Mouse (Mus musculus): Measurements from ENCODE around the gene Lce1b. TPM values are rescaled to one million over a fixed set of nuclear protein-coding genes. Genes with fewer than 3 reads are reported as not detected.

Gene Lce1b
- total RNA-seq (2023), result not detected

DNA sequence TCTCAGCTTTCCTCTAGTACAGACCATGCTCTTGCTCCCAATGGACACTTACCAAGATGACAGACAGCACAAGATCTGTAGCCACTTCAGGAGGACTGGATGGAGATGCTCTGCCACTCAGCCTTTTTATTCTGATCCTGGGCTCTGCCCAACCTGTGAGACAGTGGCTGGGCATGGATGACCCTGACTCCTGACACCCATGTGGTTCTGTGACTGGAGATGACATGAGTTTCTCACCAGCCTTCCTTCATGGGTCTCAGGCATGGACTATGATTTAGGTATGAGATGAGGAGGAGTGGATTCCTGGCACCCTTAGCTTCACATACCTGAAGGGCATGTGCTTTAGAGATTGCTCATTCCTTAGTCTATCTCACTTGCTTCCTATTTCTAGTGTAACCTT, at the start of gene Lce1b:
Lce1b (minus strand) TSS at position 101 of the 400 bp plus-strand sequence.

DNA sequence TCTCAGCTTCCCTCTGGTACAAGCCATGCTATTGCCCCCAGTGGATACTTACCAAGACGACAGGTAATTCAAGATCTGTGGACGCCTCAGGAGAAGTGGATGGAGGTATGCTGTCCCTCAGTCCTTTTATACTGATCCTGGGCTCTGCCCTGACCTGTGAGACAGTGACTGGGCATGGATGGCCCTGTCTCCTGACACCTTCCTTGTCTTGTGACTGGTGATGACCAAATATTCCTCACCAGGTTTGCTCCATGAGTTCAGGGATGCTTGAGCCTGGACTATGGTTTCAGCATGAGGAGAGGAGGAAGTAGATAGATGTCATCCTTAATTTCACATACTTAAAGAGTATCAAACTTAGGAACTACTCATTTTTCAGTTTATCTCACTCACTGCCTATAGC, 30.4 kb upstream of the Lce1b start, which contains the start of gene Lce1d:
Lce1d (minus strand) TSS at position 101 of the 400 bp plus-strand sequence.

DNA sequence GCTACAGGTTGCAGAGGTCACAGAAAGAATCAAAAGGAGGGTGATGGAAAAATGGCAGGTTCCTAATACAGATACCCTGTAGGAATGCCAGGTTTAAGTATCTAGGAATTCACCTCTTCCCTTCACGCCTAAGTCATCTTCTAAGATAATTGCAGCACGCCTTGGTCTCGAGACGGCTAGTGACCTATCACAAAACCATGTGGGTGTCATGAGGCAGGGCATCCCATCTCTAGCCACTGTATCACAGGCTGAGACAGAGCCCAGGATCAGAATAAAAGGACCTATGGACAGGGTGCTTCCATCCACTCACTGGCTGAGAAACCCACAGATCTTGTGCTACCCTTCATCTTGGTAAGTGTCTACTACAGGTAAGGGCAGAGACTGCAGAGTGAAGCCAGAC, 22.2 kb upstream of the Lce1b start, which contains the start of gene Lce1c:
Lce1c (plus strand) TSS at position 301 of the 400 bp plus-strand sequence.

DNA sequence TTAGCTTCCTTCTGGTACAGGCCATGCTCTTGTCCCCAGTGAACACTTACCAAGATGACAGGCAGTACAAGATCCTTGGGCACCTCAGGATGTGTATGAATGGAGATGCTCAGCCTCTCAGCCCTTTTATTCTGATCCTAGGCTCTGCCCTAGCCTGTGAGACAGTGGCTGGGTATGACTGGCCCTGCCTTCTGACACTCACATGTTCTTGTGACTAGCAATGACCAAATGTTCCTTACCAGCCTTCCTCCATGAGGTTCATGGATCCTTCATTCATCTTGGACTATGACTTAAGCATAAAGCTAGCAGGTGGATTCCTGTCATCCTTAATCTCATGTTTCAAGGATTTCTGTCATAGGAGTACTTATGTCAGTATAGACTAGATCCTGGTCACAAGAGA, 13.5 kb upstream of the Lce1b start, which contains the start of gene Lce1a2:
Lce1a2 (minus strand) TSS at position 101 of the 400 bp plus-strand sequence.

DNA sequence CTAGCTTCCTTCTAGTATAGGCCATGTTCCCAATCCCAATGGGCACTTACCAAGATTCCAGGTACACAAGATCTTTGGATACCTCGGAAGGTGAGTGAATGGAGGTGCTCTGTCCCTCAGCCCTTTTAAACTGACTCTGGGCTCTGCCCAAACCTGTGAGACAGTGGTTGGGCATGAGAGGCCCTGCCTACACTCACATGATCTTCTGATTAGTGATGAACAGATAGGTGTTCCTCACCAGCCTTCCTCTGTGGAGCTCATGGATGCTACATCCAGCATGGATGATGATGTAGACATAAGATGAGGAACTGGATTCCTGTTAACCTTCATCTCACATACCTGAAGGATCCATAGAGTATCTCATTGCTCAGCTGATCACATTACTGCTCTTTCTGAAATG, 8.5 kb downstream of the Lce1b start, which contains the start of gene Lce1a1:
Lce1a1 (minus strand) TSS at position 101 of the 400 bp plus-strand sequence.

DNA sequence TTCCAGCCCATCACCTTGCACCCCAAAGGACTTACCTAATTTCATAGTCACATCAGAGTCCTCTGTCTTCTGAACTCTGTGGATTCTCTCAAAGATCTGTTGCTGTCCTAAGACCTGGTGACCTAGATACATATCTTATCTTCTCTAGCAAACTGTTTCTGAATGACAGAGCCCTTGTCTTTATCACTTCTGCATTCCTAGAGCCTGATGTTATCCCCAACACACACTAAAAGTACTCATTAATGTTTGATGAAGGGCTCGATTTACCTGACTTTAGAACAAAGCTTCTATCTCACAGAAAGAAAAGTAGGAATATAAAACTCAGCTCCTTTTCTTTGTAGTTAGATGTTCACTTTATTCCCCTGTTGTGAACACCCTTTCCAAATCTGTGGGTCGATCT, 35.2 kb downstream of the Lce1b start, which contains the start of gene Lce6a:
Lce6a (minus strand) TSS at position 101 of the 400 bp plus-strand sequence.

DNA sequence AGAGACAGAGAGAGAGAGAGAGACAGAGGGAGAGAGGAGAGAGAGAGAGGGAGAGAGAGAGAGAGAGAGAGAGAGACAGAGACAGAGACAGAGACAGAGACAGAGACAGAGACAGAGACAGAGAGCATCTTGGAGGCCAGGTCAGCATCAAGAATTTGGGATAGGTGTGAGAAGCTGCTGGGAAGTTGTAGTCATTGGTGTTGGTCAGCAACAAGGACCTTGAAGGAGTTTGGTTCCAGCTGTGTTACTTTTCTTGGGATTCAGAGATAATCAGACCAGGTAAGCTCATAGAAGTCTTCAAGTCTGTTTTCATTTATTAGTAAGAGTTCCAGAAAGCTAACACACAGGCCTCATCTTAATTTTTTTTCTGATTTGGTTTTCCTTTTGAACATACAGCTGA, 49.3 kb downstream of the Lce1b start, which contains the start of gene 2210017I01Rik:
2210017I01Rik (minus strand) TSS at position 101 of the 400 bp plus-strand sequence.

Other genes starting within 250 kb of the Lce1b start
- gene Sprr2i, start 248.9 kb downstream of the Lce1b start, total RNA-seq (2023), result not detected
- not detected for gene Sprr2j-ps, start 238.8 kb downstream of the Lce1b start, total RNA-seq (2023)
- 1 to 10 TPM in 1 of 2 experiments, under 1 TPM in 1; 0.53 to 1.4 TPM for gene Gm9774, start 227.5 kb downstream of the Lce1b start, total RNA-seq (2023)
- not detected for gene Sprr2k, start 224.3 kb downstream of the Lce1b start, total RNA-seq (2023)
- gene Sprr1b, start 218.1 kb downstream of the Lce1b start, total RNA-seq (2023), result not detected
- not detected for gene Sprr3, start 198.2 kb downstream of the Lce1b start, total RNA-seq (2023)
- gene Sprr1a, start 171.0 kb downstream of the Lce1b start, total RNA-seq (2023), result not detected
- gene Sprr4, start 156.4 kb downstream of the Lce1b start, total RNA-seq (2023), result not detected
- gene 2310046K23Rik, start 122.4 kb downstream of the Lce1b start, total RNA-seq (2023), result not detected
- not detected for gene Ivl, start 83.2 kb downstream of the Lce1b start, total RNA-seq (2023)
- gene Smcp, start 67.9 kb downstream of the Lce1b start, total RNA-seq (2023), result not detected
- not detected for gene 2210017I01Rik, start 49.4 kb downstream of the Lce1b start, total RNA-seq (2023)
- not detected for gene Lce6a, start 35.3 kb downstream of the Lce1b start, total RNA-seq (2023)
- gene Lce1a1, start 8.6 kb downstream of the Lce1b start, total RNA-seq (2023), result not detected
- not detected for gene Lce1a2, start 13.4 kb upstream of the Lce1b start, total RNA-seq (2023)
- not detected for gene Lce1c, start 22.3 kb upstream of the Lce1b start, total RNA-seq (2023)
- not detected for gene Lce1d, start 30.3 kb upstream of the Lce1b start, total RNA-seq (2023)
- gene Lce1e, start 52.1 kb upstream of the Lce1b start, total RNA-seq (2023), result not detected
- not detected for gene Lce1f, start 63.4 kb upstream of the Lce1b start, total RNA-seq (2023)
- gene Gm38119, start 82.2 kb upstream of the Lce1b start, total RNA-seq (2023), result not detected
- not detected for gene Lce1g, start 95.4 kb upstream of the Lce1b start, total RNA-seq (2023)
- gene Lce1h, start 108.1 kb upstream of the Lce1b start, total RNA-seq (2023), result not detected
- gene Lce1i, start 122.0 kb upstream of the Lce1b start, total RNA-seq (2023), result not detected
- gene Lce1j, start 133.6 kb upstream of the Lce1b start, total RNA-seq (2023), result not detected
- not detected for gene Lce1k, start 151.0 kb upstream of the Lce1b start, total RNA-seq (2023)
- gene Kprp, start 170.3 kb upstream of the Lce1b start, total RNA-seq (2023), result not detected
- not detected for gene Lce1l, start 194.4 kb upstream of the Lce1b start, total RNA-seq (2023)
- gene 2310050C09Rik, start 213.3 kb upstream of the Lce1b start, total RNA-seq (2023), result not detected

Measured in neutrophil, adult 83 days (primary cell).